Mouse (Mus musculus) brain, embryonic 14.5 days (tissue): ENCODE results near the gene B4galnt1.
"Not testable (repeated sequence)": the region's sequence is repeated elsewhere in the genome, so short reads cannot be mapped to it uniquely, and the experiment has no call there.

ENCODE experiments used
- CTCF ChIP-seq: fragments of 200-500 bp; IDR thresholded peaks from 2 replicates; pipeline ENCODE4 v1.5.1; 2012; ENCODE audit warnings: inconsistent platforms, mild to moderate bottlenecking, moderate library complexity, borderline replicate concordance; ENCODE audit not compliant: insufficient read depth, insufficient read length; ENCODE audit errors: extremely low read depth
- POLR2A ChIP-seq: fragments of 200-500 bp; IDR thresholded peaks from 2 replicates; pipeline ENCODE4 v1.6.1; 2012; ENCODE audit warnings: mild to moderate bottlenecking, inconsistent platforms, borderline replicate concordance; ENCODE audit not compliant: poor library complexity, insufficient read depth, insufficient read length, severe bottlenecking; ENCODE audit errors: extremely low read depth

GRCm38 (mm10) chr10:127134394-127135035 lies 30.5 kb upstream of the B4galnt1 start:
- peak; percentile 32; the same call in 1 of the 2 replicates for TF ChIP-seq CTCF
- TF ChIP-seq POLR2A: not testable (repeated sequence)
